ENCODE assay signal across 8 mouse cellular contexts in genomic region chr16:55973431-55974255, GRCm38 (mm10). TPM values are rescaled to one million over a fixed set of nuclear protein-coding genes. Genes with fewer than 3 reads are reported as not detected.
DNase-seq lines count a peak whose midpoint lies in the region; ATAC-seq and TF ChIP-seq lines count a peak whose summit lies in the region.

Gene Zbtb11, plus strand, starts transcription at chr16:55973883.

- no peaks in the 10 kb centered on the region for H3K27me3 ChIP-seq in megakaryocyte, embryonic 14.5 days (replicated peaks)

- no peaks in the 10 kb centered on the region for H3K9me3 ChIP-seq in megakaryocyte, embryonic 14.5 days

- H3K4me3 ChIP-seq in cortical plate, adult 2 months (ENCODE audit: insufficient read depth, low read length): peak within 1 kb of the TSS; percentile 88
- H3K4me3 ChIP-seq in megakaryocyte, embryonic 14.5 days (replicated peaks): peak within 1 kb of the TSS; percentile 99

- peak; percentile 91 for TF ChIP-seq POLR2A in cortical plate, adult 2 months (IDR thresholded peaks at IDR 0.05; ENCODE audit: extremely low read depth, insufficient read depth, low read length)

- no peak for TF ChIP-seq CTCF in cortical plate, adult 2 months (IDR thresholded peaks at IDR 0.05; ENCODE audit: extremely low read depth, insufficient read depth, low read length)

- peak; percentile 96 to 98 for DNase-seq in gastrocnemius, adult 8-10 months (ENCODE audit: low spot score in 2 of 2)
- DNase-seq in hindlimb bud, embryonic 11.5 days (ENCODE audit: extremely low spot score, low read depth, low spot score): peak; percentile 91
- DNase-seq in left cerebral cortex, adult 8-10 months (ENCODE audit: low spot score in 2 of 2): peak; percentile 98
- peak; percentile 99 to 100 for DNase-seq in right cerebral cortex, postnatal 10 days (ENCODE audit: low spot score in 2 of 2)
- peak; percentile 99 for DNase-seq in urinary bladder, postnatal 25 days (ENCODE audit: low spot score)

- peak within 1 kb of the TSS; percentile 83 for H3K27ac ChIP-seq in cortical plate, adult 2 months (ENCODE audit: insufficient read depth, low read length)

- no peaks in the 10 kb centered on the region; the same call in 1 of the 2 replicates for H3K4me1 ChIP-seq in cortical plate, adult 2 months (ENCODE audit: control insufficient read depth, insufficient read depth, low read length)
- peaks cover 56% of the 10 kb centered on the region for H3K4me1 ChIP-seq in megakaryocyte, embryonic 14.5 days

- peak; percentile 83 for ATAC-seq in activated CD4-positive, CD25-positive, alpha-beta regulatory T cell, adult 4 months

- H3K36me3 ChIP-seq in megakaryocyte, embryonic 14.5 days (replicated peaks; ENCODE audit: low read length): peaks cover 46% of the 10 kb centered on the region

RNA-seq across cellular contexts. Expression of gene Zbtb11, which starts in this region (rescaled TPM):
- polyA plus RNA-seq in activated CD4-positive, CD25-positive, alpha-beta regulatory T cell, adult 4 months (2017; shearing (Covaris generic)): 10 to 100 TPM; 23.9 to 26.0 TPM
- polyA plus RNA-seq in cortical plate, adult 2 months (2012; rRNA removed): 25.8 and 26.7 TPM in 2 replicates
- total RNA-seq in gastrocnemius, adult 8-10 months (2022): 10 to 100 TPM in 2 of 4 experiments, 1 to 10 TPM in 2; 9.6 to 15.0 (median 10.2) TPM
- total RNA-seq in left cerebral cortex, adult 8-10 months (2022): 10 to 100 TPM; 44.1 to 46.6 (median 46.5) TPM
- polyA plus RNA-seq in megakaryocyte, embryonic 14.5 days (2012; ENCODE audit: insufficient read depth, low replicate concordance): 0.99 and 1.0 TPM in 2 replicates

Comparison
In these comparisons a context has a peak if more than half of its experiments do, and no peak if none do; other contexts are left out.
1. Peak in every context shown above with its lines: DNase-seq, ATAC-seq, H3K4me3 ChIP-seq and H3K27ac ChIP-seq.
2. RNA of gene Zbtb11 (polyA plus RNA-seq): 23.9 to 26.0 TPM in activated CD4-positive, CD25-positive, alpha-beta regulatory T cell, adult 4 months and 25.8 to 26.7 TPM in cortical plate, adult 2 months; 0.99 to 1.0 TPM in megakaryocyte, embryonic 14.5 days; every median in the first group is over 10 times any median in the second.